Mouse (Mus musculus) olfactory bulb, adult 2 months (tissue): ENCODE results near the gene Plin2.

Experiments used
- CTCF ChIP-seq: fragments of 200-500 bp; IDR thresholded peaks from 2 replicates; pipeline ENCODE4 v1.5.1; 2012; ENCODE audit warnings: low read depth, mild to moderate bottlenecking, low read length, moderate library complexity; ENCODE audit not compliant: insufficient read depth
- POLR2A ChIP-seq: fragments of 200-500 bp; IDR thresholded peaks from 2 replicates; pipeline ENCODE4 v1.6.1; 2012; ENCODE audit warnings: mild to moderate bottlenecking, low read depth, low read length, moderate library complexity; ENCODE audit not compliant: insufficient read depth

- TF ChIP-seq POLR2A (no peak), CTCF (no peak)
Measured at GRCm38 (mm10) chr4:86699161-86699865, 29.5 kb upstream of the Plin2 start.
